Mouse (Mus musculus): ENCODE measurements around the gene Fam98a.

Fam98a gene

GRCm38 (mm10) chr17:75521236-75521842 lies 30.4 kb downstream of the Fam98a start:
- DNase-seq: no peak

GRCm38 (mm10) chr17:75519239-75519900 lies 32.4 kb downstream of the Fam98a start:
- no peak for DNase-seq

GRCm38 (mm10) chr17:75518181-75518901 lies 33.4 kb downstream of the Fam98a start:
- no peak for DNase-seq

GRCm38 (mm10) chr17:75516591-75516990 lies 35.2 kb downstream of the Fam98a start:
- peak; percentile 18 for DNase-seq

- no peak for DNase-seq
These were observed 42.5 kb downstream of the Fam98a start for GRCm38 (mm10) chr17:75509257-75509656.

GRCm38 (mm10) chr17:75506708-75507641 lies 44.8 kb downstream of the Fam98a start:
- DNase-seq: no peak

- DNase-seq: no peak
These were observed 45.6 kb downstream of the Fam98a start for GRCm38 (mm10) chr17:75506097-75506675.

GRCm38 (mm10) chr17:75505053-75505452 lies 46.7 kb downstream of the Fam98a start:
- DNase-seq: no peak

GRCm38 (mm10) chr17:75503031-75503430 lies 48.7 kb downstream of the Fam98a start:
- DNase-seq: no peak

- no peak for DNase-seq
These were observed 53.5 kb downstream of the Fam98a start for GRCm38 (mm10) chr17:75498241-75498651.

GRCm38 (mm10) chr17:75495213-75495612 lies 56.5 kb downstream of the Fam98a start:
- no peak for DNase-seq
